Mouse (Mus musculus) stomach, postnatal 0 days (tissue): ENCODE measurements around the gene Tmem236.

Experiments
- CTCF ChIP-seq: IDR thresholded peaks from 2 replicates; pipeline ENCODE4 v1.5.1; 2016; ENCODE audit warnings: antibody characterized with exemption, low read depth, mild to moderate bottlenecking, moderate library complexity
- EP300 ChIP-seq: optimal IDR thresholded peaks from 2 replicates; pipeline ENCODE3; 2016; ENCODE audit warnings: antibody characterized with exemption

DNA sequence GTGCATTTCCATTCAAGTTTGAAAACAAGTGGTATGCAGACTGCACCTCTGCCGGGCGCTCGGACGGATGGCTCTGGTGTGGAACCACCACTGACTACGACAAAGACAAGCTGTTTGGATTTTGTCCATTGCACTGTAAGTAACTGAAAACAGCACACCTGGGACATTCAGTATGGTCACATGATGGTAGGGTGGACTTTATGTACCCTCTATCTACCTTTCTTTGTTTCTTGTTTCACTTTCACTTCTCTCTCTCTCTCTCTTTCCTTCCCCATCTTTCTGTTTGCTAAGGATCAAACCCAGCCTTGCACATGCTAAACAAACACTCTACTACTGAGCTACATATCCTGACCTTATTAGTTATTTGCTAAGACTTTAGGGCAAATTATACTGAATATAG, 69.8 kb downstream of the Tmem236 start:
- no peak for TF ChIP-seq CTCF
- no peak for TF ChIP-seq EP300
